Mouse (Mus musculus): Measurements from ENCODE around the gene Ufsp2.

- TF ChIP-seq FLI1 (IDR thresholded peaks at IDR 0.05; ENCODE audit: low read length) (no peak), GATA1 (IDR thresholded peaks at IDR 0.05; ENCODE audit: borderline replicate concordance, low read length) (no peak)
Measured at GRCm38 (mm10) chr8:46007050-46007672, 31.8 kb downstream of the Ufsp2 start.

Data from megakaryocyte, embryonic 14.5 days (primary cell).